Mouse (Mus musculus): ENCODE results near the gene Olfr588-ps1. TPM values are rescaled to one million over a fixed set of nuclear protein-coding genes. Genes with fewer than 3 reads are reported as not detected.
"Not testable (repeated sequence)": the region's sequence is repeated elsewhere in the genome, so short reads cannot be mapped to it uniquely, and the experiment has no call there.

Olfr588-ps1 gene
- polyA plus RNA-seq (2012; rRNA removed) = not detected in 2 replicates

DNA sequence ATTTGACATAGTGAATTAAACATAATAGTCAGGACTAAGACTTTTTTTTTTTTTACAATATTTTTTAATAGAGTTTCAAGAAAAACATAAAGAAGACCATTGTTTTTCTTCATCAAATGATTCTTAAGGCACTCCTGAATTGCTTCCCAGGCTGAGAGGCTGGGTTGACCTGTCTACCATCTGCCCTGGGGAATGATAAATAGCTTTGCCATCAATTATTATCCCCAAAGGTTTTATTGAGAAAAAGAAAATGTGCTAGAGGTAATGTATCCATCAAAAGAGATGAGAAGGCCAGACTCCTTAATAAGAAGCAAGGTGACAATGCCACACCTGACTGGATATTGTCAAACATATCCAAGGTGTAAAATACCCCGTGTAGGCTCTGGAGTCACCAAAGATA is at the start of gene Olfr588-ps1:
Gene Olfr588-ps1 (plus strand): TSS at position 301 of the 400 bp plus-strand sequence.
- Histone ChIP-seq H3K27me3 (replicated peaks; ENCODE audit: control insufficient read depth, insufficient read depth, low read length) (no peaks in the 10 kb centered on the region), H3K27ac (ENCODE audit: insufficient read depth, low read depth, low read length) (no peak within 1 kb of the TSS), H3K36me3 (ENCODE audit: control insufficient read depth, insufficient read depth, low read length) (no peaks in the 10 kb centered on the region), H3K4me3 (ENCODE audit: insufficient read depth, low read depth, low read length) (no peak within 1 kb of the TSS), H3K4me1 (ENCODE audit: control insufficient read depth, insufficient read depth, low read length) (no peaks in the 10 kb centered on the region)
- DNase-seq = no peak
- WGBS = 82% methylated on average over 1 of the region's 1 CpGs
- TF ChIP-seq CTCF (conservative IDR thresholded peaks at IDR 0.05; ENCODE audit: insufficient read depth, insufficient read length, low read depth, low read length) (no peak), POLR2A (IDR thresholded peaks at IDR 0.05; ENCODE audit: low read depth, low read length) (no peak)

DNA sequence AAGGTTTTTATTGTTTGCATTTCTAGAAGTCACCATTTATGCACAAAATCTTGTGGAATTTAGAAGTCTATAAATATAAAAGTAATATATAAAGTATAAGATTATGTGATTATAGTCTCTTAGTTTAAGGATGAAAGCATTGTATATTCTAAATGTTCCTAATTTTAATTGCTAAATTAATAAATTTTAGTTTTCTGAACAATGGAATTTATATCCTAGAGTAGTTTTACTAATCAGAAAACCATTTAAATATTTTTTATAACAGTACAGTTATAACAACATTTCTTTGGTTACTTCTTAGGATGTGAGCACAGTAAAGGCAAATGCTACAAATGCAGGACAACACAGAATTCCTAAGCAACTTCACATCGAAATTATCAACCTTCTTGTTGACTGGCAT is 43.3 kb upstream of the Olfr588-ps1 start, which contains the start of gene Olfr585:
Gene Olfr585 (plus strand): TSS at position 301 of the 400 bp plus-strand sequence.
- 84% methylated on average over 1 of the region's 1 CpGs for WGBS
- no peak for TF ChIP-seq POLR2A (IDR thresholded peaks at IDR 0.05; ENCODE audit: low read depth, low read length)
- TF ChIP-seq CTCF (conservative IDR thresholded peaks at IDR 0.05; ENCODE audit: insufficient read depth, insufficient read length, low read depth, low read length) = no peak

DNA sequence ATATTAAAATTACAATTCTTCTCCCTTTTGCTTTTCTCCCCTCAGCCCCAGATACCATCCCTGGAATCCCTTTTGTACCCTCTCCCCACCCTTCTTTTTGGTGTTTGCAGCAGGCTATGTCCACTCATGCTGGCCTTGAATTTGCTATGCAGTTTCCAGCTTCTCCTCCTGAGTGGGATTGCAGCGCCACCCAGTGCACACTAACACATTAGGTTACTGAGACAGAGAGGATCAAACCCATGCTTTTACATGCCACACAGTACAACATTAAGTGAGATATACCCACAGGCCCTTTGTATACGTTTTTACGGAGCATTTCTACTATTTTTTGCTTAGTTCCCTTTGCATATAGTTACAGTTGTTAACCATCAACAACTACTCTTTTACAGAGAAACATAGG is 21.3 kb upstream of the Olfr588-ps1 start:
- WGBS = 53% methylated on average over 3 of the region's 3 CpGs
- Histone ChIP-seq H3K36me3 (ENCODE audit: control insufficient read depth, insufficient read depth, low read length) (no peaks in the 10 kb centered on the region), H3K27me3 (replicated peaks; ENCODE audit: control insufficient read depth, insufficient read depth, low read length) (no peaks in the 10 kb centered on the region), H3K4me1 (ENCODE audit: control insufficient read depth, insufficient read depth, low read length) (no peaks in the 10 kb centered on the region), H3K27ac (ENCODE audit: insufficient read depth, low read depth, low read length) (no peak overlapping the region), H3K4me3 (ENCODE audit: insufficient read depth, low read depth, low read length) (no peak overlapping the region)
- no peak for DNase-seq
- TF ChIP-seq CTCF (conservative IDR thresholded peaks at IDR 0.05; ENCODE audit: insufficient read depth, insufficient read length, low read depth, low read length) (peak; percentile 36; the same call in 1 of the 2 replicates), POLR2A (IDR thresholded peaks at IDR 0.05; ENCODE audit: low read depth, low read length) (no peak)

More for the DNA sequence above, 43.3 kb upstream of the Olfr588-ps1 start, which contains the start of gene Olfr585:
- Histone ChIP-seq H3K27ac (ENCODE audit: insufficient read depth, low read depth, low read length) (no peak within 1 kb of the TSS), H3K27me3 (replicated peaks; ENCODE audit: control insufficient read depth, insufficient read depth, low read length) (peaks cover 1% of the 10 kb centered on the region; the same call in 1 of the 2 replicates), H3K4me1 (ENCODE audit: control insufficient read depth, insufficient read depth, low read length) (no peaks in the 10 kb centered on the region), H3K36me3 (ENCODE audit: control insufficient read depth, insufficient read depth, low read length) (no peaks in the 10 kb centered on the region), H3K4me3 (ENCODE audit: insufficient read depth, low read depth, low read length) (no peak within 1 kb of the TSS)
- DNase-seq = no peak

DNA sequence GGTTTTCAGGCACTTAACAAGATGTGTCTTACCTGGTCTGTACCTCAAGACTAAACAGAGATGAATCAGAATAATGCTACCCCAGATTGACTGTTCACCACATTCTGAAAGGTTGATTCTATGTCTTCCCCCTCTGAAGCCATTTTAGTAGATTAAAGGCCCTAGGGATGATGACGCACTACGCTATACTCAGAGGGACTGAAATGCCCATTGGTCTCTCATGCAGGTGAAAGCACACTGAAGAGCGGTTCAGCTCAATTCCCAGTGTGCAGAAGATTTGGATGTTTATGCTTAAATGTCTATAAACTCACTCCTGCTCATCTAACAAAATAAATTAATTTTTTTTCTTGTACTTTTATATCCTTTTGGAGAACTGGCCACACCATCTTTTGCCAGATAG is 15.1 kb upstream of the Olfr588-ps1 start, which contains the start of gene Olfr586:
Gene Olfr586 (minus strand): TSS at position 101 of the 400 bp plus-strand sequence.
- DNase-seq = no peak
- Histone ChIP-seq H3K4me1 (ENCODE audit: control insufficient read depth, insufficient read depth, low read length) (no peaks in the 10 kb centered on the region), H3K4me3 (ENCODE audit: insufficient read depth, low read depth, low read length) (no peak within 1 kb of the TSS), H3K27ac (ENCODE audit: insufficient read depth, low read depth, low read length) (no peak within 1 kb of the TSS), H3K27me3 (replicated peaks; ENCODE audit: control insufficient read depth, insufficient read depth, low read length) (no peaks in the 10 kb centered on the region), H3K36me3 (ENCODE audit: control insufficient read depth, insufficient read depth, low read length) (no peaks in the 10 kb centered on the region)
- WGBS = 94% methylated on average over 3 of the region's 3 CpGs
- TF ChIP-seq CTCF (conservative IDR thresholded peaks at IDR 0.05; ENCODE audit: insufficient read depth, insufficient read length, low read depth, low read length) (no peak), POLR2A (IDR thresholded peaks at IDR 0.05; ENCODE audit: low read depth, low read length) (no peak)

DNA sequence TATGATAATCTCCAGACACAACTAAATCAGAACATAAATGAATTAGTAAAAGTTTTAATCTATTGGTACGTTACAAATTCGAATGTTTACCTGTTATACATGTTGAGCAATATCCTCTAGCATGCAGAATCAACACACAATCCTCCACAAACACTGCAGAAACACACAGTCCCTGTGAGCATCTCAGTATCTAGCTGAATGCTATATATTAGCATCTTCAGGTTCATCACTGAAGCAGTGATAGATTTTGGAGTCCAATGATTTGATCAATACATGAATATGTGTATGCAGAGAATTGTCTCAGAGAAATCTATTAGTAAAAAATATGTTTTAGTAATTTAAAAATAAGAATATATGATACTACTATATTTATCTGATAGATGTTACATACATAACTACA is 15.6 kb downstream of the Olfr588-ps1 start, which contains the start of gene Olfr589:
Gene Olfr589 (minus strand): TSS at position 101 of the 400 bp plus-strand sequence.
- no peak for DNase-seq
- TF ChIP-seq CTCF (conservative IDR thresholded peaks at IDR 0.05; ENCODE audit: insufficient read depth, insufficient read length, low read depth, low read length) = no peak
- TF ChIP-seq POLR2A (IDR thresholded peaks at IDR 0.05; ENCODE audit: low read depth, low read length) = no peak
- 48% methylated on average over 2 of the region's 2 CpGs for WGBS
- no peaks in the 10 kb centered on the region for H3K36me3 ChIP-seq (ENCODE audit: control insufficient read depth, insufficient read depth, low read length)
- H3K27ac ChIP-seq (ENCODE audit: insufficient read depth, low read depth, low read length) = no peak within 1 kb of the TSS
- no peak within 1 kb of the TSS for H3K4me3 ChIP-seq (ENCODE audit: insufficient read depth, low read depth, low read length)
- H3K4me1 ChIP-seq (ENCODE audit: control insufficient read depth, insufficient read depth, low read length) = no peaks in the 10 kb centered on the region
- H3K27me3 ChIP-seq (replicated peaks; ENCODE audit: control insufficient read depth, insufficient read depth, low read length) = no peaks in the 10 kb centered on the region

DNA sequence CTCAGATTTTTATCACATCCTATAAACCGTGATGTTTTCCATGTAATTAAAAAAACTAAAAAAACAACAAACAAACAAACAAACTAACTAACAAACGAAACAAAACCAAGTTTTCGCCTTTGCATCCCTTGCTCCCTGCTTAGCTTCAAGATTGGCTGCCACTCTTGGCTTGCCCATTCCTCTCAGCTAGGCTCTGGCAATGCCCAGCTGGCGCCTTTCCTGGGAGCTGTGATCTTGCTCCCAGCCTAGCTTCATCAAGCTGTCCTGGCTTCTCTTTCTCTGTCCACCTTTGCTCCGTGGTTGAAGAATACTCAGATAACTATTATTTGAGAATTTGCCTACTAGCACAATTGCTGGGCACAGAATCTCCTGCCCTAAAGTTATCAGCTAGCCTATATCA is 29.0 kb downstream of the Olfr588-ps1 start:
- no peaks in the 10 kb centered on the region for H3K36me3 ChIP-seq (ENCODE audit: control insufficient read depth, insufficient read depth, low read length)
- TF ChIP-seq POLR2A (IDR thresholded peaks at IDR 0.05; ENCODE audit: low read depth, low read length) (no peak), CTCF (conservative IDR thresholded peaks at IDR 0.05; ENCODE audit: insufficient read depth, insufficient read length, low read depth, low read length) (no peak)
- no peak overlapping the region for H3K4me3 ChIP-seq (ENCODE audit: insufficient read depth, low read depth, low read length)
- H3K27ac ChIP-seq (ENCODE audit: insufficient read depth, low read depth, low read length) = no peak overlapping the region
- H3K27me3 ChIP-seq (replicated peaks; ENCODE audit: control insufficient read depth, insufficient read depth, low read length) = no peaks in the 10 kb centered on the region
- H3K4me1 ChIP-seq (ENCODE audit: control insufficient read depth, insufficient read depth, low read length) = no peaks in the 10 kb centered on the region
- WGBS = 70% methylated on average over 5 of the region's 5 CpGs
- no peak for DNase-seq

DNA sequence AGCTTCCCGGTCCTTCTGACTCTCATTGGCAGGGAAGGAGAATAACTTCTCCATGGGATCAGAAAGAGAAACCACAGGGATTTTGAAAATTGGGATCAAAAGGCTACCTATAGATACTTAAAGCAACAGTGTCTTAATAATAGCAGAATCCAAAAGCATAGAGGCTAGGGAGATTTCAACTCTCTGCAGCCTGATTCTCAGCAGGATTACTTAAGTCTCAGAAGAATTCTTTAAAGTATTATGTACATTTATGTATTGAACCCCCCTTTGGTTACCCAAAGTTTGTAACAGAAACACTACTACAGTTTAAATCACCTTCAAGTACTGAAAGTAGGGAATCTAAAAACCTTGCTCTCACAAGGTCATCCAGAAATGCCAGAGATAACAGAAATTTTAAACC is 37.6 kb downstream of the Olfr588-ps1 start, which contains the start of gene Olfr591:
Gene Olfr591 (minus strand): TSS at position 101 of the 400 bp plus-strand sequence.
- H3K27ac ChIP-seq (ENCODE audit: insufficient read depth, low read depth, low read length) = no peak within 1 kb of the TSS
- no peaks in the 10 kb centered on the region for H3K4me1 ChIP-seq (ENCODE audit: control insufficient read depth, insufficient read depth, low read length)
- TF ChIP-seq POLR2A (IDR thresholded peaks at IDR 0.05; ENCODE audit: low read depth, low read length) (no peak), CTCF (conservative IDR thresholded peaks at IDR 0.05; ENCODE audit: insufficient read depth, insufficient read length, low read depth, low read length) (no peak)
- no peaks in the 10 kb centered on the region; the same call in 1 of the 2 replicates for H3K27me3 ChIP-seq (replicated peaks; ENCODE audit: control insufficient read depth, insufficient read depth, low read length)
- WGBS = 75% methylated on average over 1 of the region's 1 CpGs
- no peak for DNase-seq
- no peaks in the 10 kb centered on the region for H3K36me3 ChIP-seq (ENCODE audit: control insufficient read depth, insufficient read depth, low read length)
- no peak within 1 kb of the TSS for H3K4me3 ChIP-seq (ENCODE audit: insufficient read depth, low read depth, low read length)

DNA sequence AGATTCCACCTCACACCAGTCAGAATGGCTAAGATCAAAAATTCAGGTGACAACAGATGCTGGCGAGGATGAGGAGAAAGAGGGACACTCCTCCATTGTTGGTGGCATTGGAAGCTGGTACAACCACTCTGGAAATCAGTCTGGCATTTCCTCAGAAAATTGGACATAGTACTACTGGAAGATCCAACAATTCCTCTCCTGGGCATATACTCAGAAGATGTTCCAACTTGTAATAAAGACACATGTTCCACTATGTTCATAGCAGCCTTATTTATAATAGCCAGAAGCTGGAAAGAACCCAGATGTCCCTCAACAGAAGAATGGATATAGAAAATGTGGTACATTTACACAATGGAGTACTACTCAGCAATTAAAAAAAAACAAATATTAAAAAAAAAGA is 43.8 kb downstream of the Olfr588-ps1 start, which contains the start of gene Olfr592:
Gene Olfr592 (plus strand): TSS at position 301 of the 400 bp plus-strand sequence.
- not testable (repeated sequence) for H3K4me1 ChIP-seq (ENCODE audit: control insufficient read depth, insufficient read depth, low read length); H3K27me3 ChIP-seq (replicated peaks; ENCODE audit: control insufficient read depth, insufficient read depth, low read length); DNase-seq; H3K27ac ChIP-seq (ENCODE audit: insufficient read depth, low read depth, low read length); H3K4me3 ChIP-seq (ENCODE audit: insufficient read depth, low read depth, low read length); H3K36me3 ChIP-seq (ENCODE audit: control insufficient read depth, insufficient read depth, low read length)
- WGBS = 72% methylated on average over 1 of the region's 1 CpGs
